Mouse (Mus musculus) ovary, adult 18-20 months (tissue): Measurements from ENCODE around the gene Cbarp.
"Not testable (repeated sequence)": the region's sequence is repeated elsewhere in the genome, so short reads cannot be mapped to it uniquely, and the experiment has no call there.

Experiments
- DNase-seq: peaks from one replicate; pipeline ENCODE4 v3.0.0; 2022; ENCODE audit warnings: low spot score, mixed read lengths

Cbarp gene

DNA sequence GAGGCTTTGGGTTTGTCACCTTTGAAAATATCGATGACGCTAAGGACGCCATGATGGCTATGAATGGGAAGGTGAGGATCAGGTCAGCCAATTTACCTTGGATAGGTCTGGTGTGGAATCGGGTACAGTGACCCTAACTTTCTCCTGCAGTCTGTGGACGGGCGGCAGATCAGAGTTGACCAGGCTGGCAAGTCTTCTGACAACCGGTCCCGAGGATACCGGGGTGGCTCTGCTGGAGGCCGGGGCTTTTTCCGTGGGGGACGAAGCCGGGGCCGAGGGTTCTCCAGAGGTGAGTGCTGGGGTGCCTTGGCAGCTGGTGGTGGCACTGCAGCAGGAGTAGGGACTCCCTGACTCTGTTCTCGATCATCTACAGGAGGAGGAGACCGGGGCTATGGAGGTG is 29.4 kb upstream of the Cbarp start:
- no peak for DNase-seq

DNA sequence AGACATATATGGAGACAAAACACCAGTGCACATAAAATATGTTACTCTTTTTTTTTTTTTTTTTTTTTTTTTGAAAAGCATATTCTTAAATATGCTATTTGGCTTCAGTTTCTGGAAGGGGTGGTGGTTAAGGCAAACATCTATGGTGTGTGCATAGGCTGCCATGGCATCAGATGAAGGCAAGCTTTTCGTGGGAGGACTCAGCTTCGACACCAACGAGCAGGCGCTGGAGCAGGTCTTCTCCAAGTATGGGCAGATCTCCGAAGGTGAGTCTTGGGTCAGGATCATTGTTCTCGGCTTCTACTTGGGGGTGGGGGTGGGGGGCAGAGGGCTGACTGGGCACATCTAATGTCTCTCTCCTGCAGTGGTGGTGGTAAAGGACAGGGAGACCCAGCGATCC is 29.0 kb upstream of the Cbarp start:
- no peak for DNase-seq

GRCm38 (mm10) chr10:80169070-80169469 is 28.4 kb upstream of the Cbarp start:
- DNase-seq, result no peak

- DNase-seq, result peak; percentile 88
Measured at GRCm38 (mm10) chr10:80168038-80168661, 27.5 kb upstream of the Cbarp start.

DNA sequence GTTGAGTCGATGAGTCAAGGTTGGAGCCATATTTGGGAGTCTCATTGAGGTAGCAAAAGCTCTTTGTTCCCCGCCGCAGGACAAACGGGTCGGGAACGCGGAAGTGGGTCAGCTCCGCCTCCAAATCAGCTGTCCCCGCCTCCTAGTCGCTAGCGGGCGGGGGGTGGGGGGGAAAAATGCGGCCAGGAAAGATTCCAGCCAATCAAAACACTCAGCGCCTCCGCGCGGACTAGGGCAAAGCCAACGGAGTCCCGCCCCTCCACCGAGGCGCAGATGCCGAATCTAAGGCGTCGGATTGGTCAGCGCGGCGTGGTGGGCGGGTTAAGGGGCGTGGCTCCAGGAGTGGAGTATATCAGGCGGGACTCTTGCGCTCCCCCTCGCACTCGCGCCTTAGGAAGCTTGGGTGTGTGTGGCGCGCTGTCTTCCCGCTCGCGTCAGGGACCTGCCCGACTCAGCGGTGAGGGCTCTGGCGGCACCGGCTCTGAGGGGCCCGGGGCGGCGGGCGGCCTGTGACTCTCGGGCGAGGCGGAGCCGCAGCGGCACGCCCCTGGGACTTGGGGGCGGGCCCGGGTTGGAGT is 26.9 kb upstream of the Cbarp start:
- DNase-seq, result peak; percentile 96

- DNase-seq, result not testable (repeated sequence)
Measured at GRCm38 (mm10) chr10:80166136-80166535, 25.5 kb upstream of the Cbarp start.

DNA sequence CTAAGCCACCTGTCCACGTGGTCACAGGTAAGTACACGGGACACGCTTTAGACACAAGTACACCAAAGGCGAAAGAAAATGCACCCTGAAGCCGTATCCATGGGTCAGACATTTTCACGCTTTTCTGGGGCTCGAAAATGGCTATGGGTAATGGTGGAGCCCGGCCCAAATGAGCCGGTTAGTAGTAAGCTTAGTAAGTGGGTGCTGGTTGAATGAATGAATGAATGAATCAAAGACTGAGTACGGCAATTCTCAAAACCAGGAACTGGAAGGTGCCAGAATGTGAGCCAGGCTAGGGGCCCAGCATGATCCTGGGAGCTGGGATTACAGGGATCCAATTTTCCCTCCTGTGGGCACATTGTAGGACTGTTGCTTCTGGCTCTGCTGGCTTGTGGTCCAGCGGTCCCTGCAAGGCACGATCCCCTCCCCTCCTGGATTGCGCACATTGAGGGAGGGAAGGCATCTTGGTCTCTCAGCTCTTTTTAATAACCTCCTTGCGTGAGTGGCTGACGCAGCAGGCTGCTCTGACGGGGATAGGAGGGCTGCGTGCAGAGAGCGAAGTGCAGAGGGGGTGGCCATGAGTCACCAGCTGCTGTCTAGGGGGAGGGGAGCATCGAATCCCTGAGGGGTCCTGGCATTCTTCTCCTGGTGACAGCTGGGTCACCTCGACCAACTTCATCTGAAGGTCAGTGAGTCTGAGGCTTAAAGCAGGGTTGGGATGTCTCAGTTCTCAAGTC is 24.9 kb upstream of the Cbarp start, which contains the start of gene Cirbp:
Cirbp (plus strand) TSS at position 594 of the 737 bp plus-strand sequence.
- DNase-seq, result peak; percentile 67

- DNase-seq, result peak; percentile 92
Measured at GRCm38 (mm10) chr10:80164998-80165344, 24.3 kb upstream of the Cbarp start.

DNA sequence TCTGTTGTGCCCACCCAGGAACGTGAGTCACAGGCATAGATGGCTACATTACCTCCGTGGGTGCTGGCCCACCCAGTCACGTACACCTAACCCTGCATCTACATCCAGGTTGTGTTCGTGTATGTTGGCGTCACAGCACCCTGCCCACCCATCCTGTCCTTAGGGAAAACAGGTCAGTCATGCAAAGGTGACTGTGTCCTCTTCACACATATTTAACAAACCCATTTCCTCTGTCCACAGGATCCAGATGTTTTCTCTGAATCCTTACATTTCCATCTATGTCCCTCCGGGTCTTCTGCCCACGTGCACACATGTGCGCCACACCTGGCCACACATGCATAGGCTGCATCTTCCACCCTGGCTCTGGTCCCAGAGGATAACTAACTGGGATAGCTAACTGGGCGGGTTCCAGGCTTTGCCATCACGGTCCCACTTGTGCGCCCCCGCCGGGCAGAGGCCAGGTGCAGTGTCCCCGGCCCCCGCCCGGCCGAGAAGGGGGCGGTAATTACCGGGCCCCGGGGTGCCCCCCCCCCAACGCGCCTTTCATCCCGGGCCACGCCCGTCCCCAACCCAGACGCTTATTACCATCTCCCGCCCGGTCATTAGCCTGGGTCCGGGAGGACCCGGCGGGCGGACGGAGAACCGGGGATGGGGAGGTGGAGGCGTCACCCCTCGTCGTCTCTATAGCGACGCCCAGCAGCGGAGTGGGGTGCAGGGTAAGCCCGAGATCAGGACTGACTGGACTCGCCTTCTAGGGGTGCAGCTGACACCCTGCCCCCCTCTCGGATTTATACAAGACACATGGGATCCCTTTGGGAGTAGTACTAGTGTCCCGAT is 23.7 kb upstream of the Cbarp start:
- DNase-seq, result no peak

GRCm38 (mm10) chr10:80163721-80164120 is 23.1 kb upstream of the Cbarp start:
- DNase-seq, result no peak

GRCm38 (mm10) chr10:80162716-80163299 is 22.2 kb upstream of the Cbarp start:
- no peak for DNase-seq

- no peak for DNase-seq
Measured at GRCm38 (mm10) chr10:80162243-80162608, 21.6 kb upstream of the Cbarp start.

- no peak for DNase-seq
Measured at GRCm38 (mm10) chr10:80161522-80162242, 21.0 kb upstream of the Cbarp start.

GRCm38 (mm10) chr10:80160455-80161371 is 20.1 kb upstream of the Cbarp start:
- DNase-seq, result peak; percentile 84

GRCm38 (mm10) chr10:80159561-80160454 is 19.2 kb upstream of the Cbarp start:
- DNase-seq, result peak; percentile 98

GRCm38 (mm10) chr10:80159021-80159560 is 18.5 kb upstream of the Cbarp start:
- DNase-seq, result no peak

DNA sequence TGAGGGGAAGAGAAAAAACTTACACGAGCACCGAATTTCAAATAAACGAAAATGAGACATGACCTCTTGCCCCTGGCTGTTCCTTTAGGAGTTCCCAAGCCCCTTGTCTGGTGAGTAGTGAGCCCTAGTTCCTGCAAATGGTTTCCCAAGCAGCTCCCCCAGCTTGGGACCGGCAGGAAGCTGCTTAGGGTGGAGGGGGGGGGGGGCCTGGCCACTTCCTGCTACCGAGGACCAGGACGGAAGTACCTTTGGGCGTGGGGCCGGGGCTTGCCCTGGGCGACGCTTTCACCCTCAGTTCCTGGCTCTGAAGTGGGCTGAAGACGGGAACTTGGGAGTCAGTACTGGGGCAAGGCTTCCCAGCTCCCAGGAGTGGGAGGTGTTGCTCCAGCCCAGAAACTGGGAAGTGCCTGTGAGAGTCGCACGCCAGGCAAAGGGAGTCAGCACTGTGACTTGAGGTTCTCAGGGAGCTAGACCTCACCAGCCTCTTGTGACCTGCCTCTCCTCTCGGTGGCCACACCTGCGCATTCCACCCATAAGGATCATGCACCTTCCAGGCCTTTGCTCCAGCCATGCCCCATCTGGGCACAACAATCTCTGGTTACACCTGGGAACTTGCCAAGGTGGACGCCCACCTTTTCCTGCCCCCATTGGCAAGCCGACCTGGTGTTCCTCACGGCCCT is 17.8 kb upstream of the Cbarp start:
- DNase-seq, result no peak

DNA sequence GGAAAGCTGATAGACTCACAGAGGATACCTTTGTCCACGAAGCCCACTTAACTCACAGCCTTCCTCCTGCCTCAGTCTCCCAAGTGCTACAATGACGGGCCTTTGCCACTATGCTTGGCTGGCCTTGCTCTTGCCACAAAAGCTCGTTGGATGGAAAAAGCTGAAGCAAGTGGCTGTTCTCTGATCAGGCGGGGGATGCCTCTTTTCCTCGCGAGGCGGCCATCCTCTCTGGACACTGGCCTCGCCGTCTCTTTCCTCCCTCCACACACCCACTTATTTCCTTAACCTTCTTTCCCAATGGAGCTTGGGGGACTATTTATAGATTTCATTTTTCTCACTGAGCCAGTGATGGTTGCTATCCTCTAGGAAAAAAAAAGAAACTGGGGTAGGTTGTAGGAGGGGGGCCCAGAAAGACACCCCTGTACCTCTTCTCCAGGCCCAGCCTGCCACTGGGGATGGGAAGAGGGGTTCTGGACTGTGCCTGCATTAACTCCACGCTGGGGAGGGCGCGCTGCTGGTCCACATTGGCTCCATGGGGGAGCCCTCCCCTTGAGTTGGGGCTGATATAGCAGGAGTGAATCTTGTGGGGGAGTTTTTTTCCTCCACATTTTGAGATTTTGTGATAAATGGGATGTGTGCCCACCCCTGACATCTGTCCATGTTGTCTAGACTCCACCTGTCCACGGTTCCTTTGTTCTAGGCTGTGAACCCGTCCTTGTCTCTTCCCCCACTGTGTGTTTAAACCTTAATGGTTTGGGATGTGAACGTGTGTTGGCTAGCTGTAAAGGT is 16.7 kb upstream of the Cbarp start:
- DNase-seq, result no peak
